ENCODE assay signal across 11 mouse cellular contexts in the genomic region with DNA sequence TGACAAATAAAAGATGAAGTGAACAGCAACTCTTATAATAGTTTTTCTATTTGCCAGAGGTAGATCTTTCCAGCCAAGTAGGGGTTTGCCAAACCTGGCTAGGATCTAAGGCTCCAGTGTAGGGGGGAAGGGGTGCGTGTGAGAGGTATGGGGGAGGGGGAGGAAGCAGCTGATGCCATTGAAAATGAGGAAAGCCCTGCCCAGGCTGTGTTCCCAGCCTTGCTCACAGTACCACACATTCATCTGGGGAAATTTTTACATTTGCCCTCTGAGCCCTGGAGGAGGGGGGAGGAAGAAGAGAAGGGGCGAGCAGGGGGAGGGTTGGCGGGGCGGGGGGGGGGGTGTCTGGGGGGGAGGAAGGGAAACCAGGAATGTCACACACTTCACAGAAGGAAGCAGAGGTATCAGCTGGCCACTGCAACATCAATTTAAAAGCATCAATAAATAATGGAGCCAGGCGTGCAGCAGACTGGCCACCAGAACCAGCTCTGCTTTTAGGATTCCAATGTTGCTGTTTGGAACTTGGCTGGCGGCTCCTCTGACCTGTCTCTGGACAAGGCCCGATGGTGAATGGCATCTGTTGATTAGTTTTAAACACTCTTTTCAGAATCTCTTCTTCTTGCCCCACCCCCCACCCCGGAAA. TPM values are rescaled to one million over a fixed set of nuclear protein-coding genes. Genes with fewer than 3 reads are reported as not detected.
DNase-seq lines count a peak whose midpoint lies in the region; ATAC-seq and TF ChIP-seq lines count a peak whose summit lies in the region.
"Had no signal": no experiment of that assay in that cellular context is flagged by ENCODE, and none has a peak within 500 bp of the region (broad histone marks: within the 10 kb centered on the region; RNA-seq: fewer than 3 reads in every experiment).

No protein-coding gene starts in this region.

- no peak for DNase-seq in intestine, embryonic 14.5 days (ENCODE audit: low spot score)
- no peak for DNase-seq in MEL (ENCODE audit: low read depth, low spot score)
- peak; percentile 25 for DNase-seq in embryo, embryonic 9.5 days (ENCODE audit: extremely low spot score)
- DNase-seq in limb, embryonic 11.5 days (ENCODE audit: low spot score) = peak; percentile 41
- no peak for DNase-seq in thymus, postnatal 36 days
- DNase-seq in right cerebral cortex, postnatal 36 days (ENCODE audit: low spot score in 2 of 2) = no peak
- no peak for DNase-seq in urinary bladder, postnatal 36 days (ENCODE audit: low spot score in 2 of 2)
- DNase-seq: heart, adult 18-20 months; layer of hippocampus, adult 9-11 months; right cerebral cortex, postnatal 4 days had no signal

- H3K4me3 ChIP-seq in intestine, embryonic 14.5 days (ENCODE audit: low read depth, low read length) = no peak overlapping the region
- H3K4me3 ChIP-seq in intestine, embryonic 16.5 days (ENCODE audit: low read length) = no peak overlapping the region
- peak overlapping the region in 1 of 2 experiments; percentile 6; a peak in 1 of 4 replicates for H3K4me3 ChIP-seq in MEL (ENCODE audit: control insufficient read depth in 1 of 2, insufficient read depth in 1 of 2, low read depth in 2 of 2, low read length in 2 of 2)
- no peak overlapping the region for H3K4me3 ChIP-seq in limb, embryonic 11.5 days (ENCODE audit: low read depth, low read length)

- no peaks in the 10 kb centered on the region for H3K27me3 ChIP-seq in intestine, embryonic 14.5 days (replicated peaks; ENCODE audit: control insufficient read depth, insufficient read depth, low read length)
- H3K27me3 ChIP-seq in intestine, embryonic 16.5 days (replicated peaks; ENCODE audit: control insufficient read depth, insufficient read depth, low read length) = no peaks in the 10 kb centered on the region
- no peaks in the 10 kb centered on the region for H3K27me3 ChIP-seq in MEL (ENCODE audit: control insufficient read depth in 1 of 2, insufficient read depth in 2 of 2, low read length in 2 of 2)
- no peaks in the 10 kb centered on the region for H3K27me3 ChIP-seq in limb, embryonic 11.5 days (ENCODE audit: control insufficient read depth, insufficient read depth, low read length)

- peaks cover 43% of the 10 kb centered on the region for H3K4me1 ChIP-seq in intestine, embryonic 14.5 days (replicated peaks; ENCODE audit: control insufficient read depth, insufficient read depth, low read length)
- peaks cover 38% of the 10 kb centered on the region for H3K4me1 ChIP-seq in intestine, embryonic 16.5 days (ENCODE audit: control insufficient read depth, insufficient read depth, low read length)
- peaks cover 25 to 37% of the 10 kb centered on the region in 2 experiments for H3K4me1 ChIP-seq in MEL (ENCODE audit: control insufficient read depth in 1 of 2, insufficient read depth in 2 of 2, low read length in 2 of 2)
- H3K4me1 ChIP-seq in limb, embryonic 11.5 days (ENCODE audit: control insufficient read depth, insufficient read depth, low read length) = peaks cover 13% of the 10 kb centered on the region; the same call in 1 of the 2 replicates

- 0 out of 2 replicates have a peak overlapping the region, but pooled peaks have one; percentile 35 for H3K4me2 ChIP-seq in intestine, embryonic 14.5 days (ENCODE audit: low read length)
- H3K4me2 ChIP-seq in intestine, embryonic 16.5 days (ENCODE audit: low read depth, low read length) = no peak overlapping the region
- no peak overlapping the region; the same call in 1 of the 2 replicates for H3K4me2 ChIP-seq in limb, embryonic 11.5 days (ENCODE audit: low read depth, severe bottlenecking)

- no peak overlapping the region for H3K9ac ChIP-seq in intestine, embryonic 14.5 days (ENCODE audit: low read length)
- no peak overlapping the region for H3K9ac ChIP-seq in intestine, embryonic 16.5 days (ENCODE audit: low read depth, low read length)
- no peak overlapping the region for H3K9ac ChIP-seq in MEL (ENCODE audit: control insufficient read depth, low read depth, low read length, poor library complexity, severe bottlenecking)
- no peak overlapping the region for H3K9ac ChIP-seq in limb, embryonic 11.5 days (ENCODE audit: low read length)

- H3K27ac ChIP-seq in intestine, embryonic 14.5 days (ENCODE audit: low read depth) = no peak overlapping the region
- H3K27ac ChIP-seq in intestine, embryonic 16.5 days (ENCODE audit: low read length) = no peak overlapping the region
- no peak overlapping the region for H3K27ac ChIP-seq in MEL (ENCODE audit: control insufficient read depth, low read depth, low read length)
- no peak overlapping the region for H3K27ac ChIP-seq in limb, embryonic 11.5 days (replicated peaks; ENCODE audit: low read depth, low read length)

- TF ChIP-seq EP300 in MEL (IDR thresholded peaks at IDR 0.05; ENCODE audit: low read depth in 1 of 2, low read length in 2 of 2) = no peak

- no peak for TF ChIP-seq RAD21 in MEL (IDR thresholded peaks at IDR 0.05; ENCODE audit: low read depth, low read length)

- H3K9me3 ChIP-seq in intestine, embryonic 14.5 days (ENCODE audit: control insufficient read depth, low read length) = no peaks in the 10 kb centered on the region
- H3K9me3 ChIP-seq in intestine, embryonic 16.5 days (ENCODE audit: control insufficient read depth, low read length) = no peaks in the 10 kb centered on the region
- no peaks in the 10 kb centered on the region for H3K9me3 ChIP-seq in MEL (replicated peaks; ENCODE audit: insufficient read depth, low read length)
- H3K9me3 ChIP-seq in limb, embryonic 11.5 days (ENCODE audit: control insufficient read depth, low read length) = no peaks in the 10 kb centered on the region

- TF ChIP-seq CTCF in MEL (IDR thresholded peaks at IDR 0.05 in 2 of 3, conservative IDR thresholded peaks at IDR 0.05 in 1 of 3; ENCODE audit: control insufficient read depth in 1 of 3, insufficient read depth in 1 of 3, low read depth in 2 of 3, low read length in 3 of 3, poor library complexity in 1 of 3, severe bottlenecking in 1 of 3) = no peak

- no peak for ATAC-seq in intestine, embryonic 14.5 days (replicated peaks; ENCODE audit: low FRiP score, low TSS enrichment, low read depth)
- ATAC-seq in intestine, embryonic 16.5 days = no peak
- no peak; the same call in 1 of the 2 replicates for ATAC-seq in limb, embryonic 11.5 days (ENCODE audit: insufficient number of reproducible peaks, low FRiP score, low TSS enrichment, low read depth)

- H3K36me3 ChIP-seq in intestine, embryonic 14.5 days (ENCODE audit: control insufficient read depth, insufficient read depth, low read length) = no peaks in the 10 kb centered on the region
- no peaks in the 10 kb centered on the region for H3K36me3 ChIP-seq in intestine, embryonic 16.5 days (ENCODE audit: control insufficient read depth, insufficient read depth, low read length)
- peaks cover 0 to 35% of the 10 kb centered on the region in 2 experiments; a peak in 2 of 4 replicates for H3K36me3 ChIP-seq in MEL (ENCODE audit: control insufficient read depth in 1 of 2, insufficient read depth in 2 of 2, low read length in 2 of 2)
- H3K36me3 ChIP-seq in limb, embryonic 11.5 days (ENCODE audit: control insufficient read depth, insufficient read depth, low read length) = no peaks in the 10 kb centered on the region

- H3K79me2 ChIP-seq in MEL (ENCODE audit: control insufficient read depth, insufficient read depth, low read length, poor library complexity) = no peaks in the 10 kb centered on the region; the same call in 1 of the 2 replicates

- no peak for TF ChIP-seq POLR2A in MEL (IDR thresholded peaks at IDR 0.05; ENCODE audit: control insufficient read depth in 1 of 2, insufficient read depth in 1 of 2, low read depth in 1 of 2, low read length in 2 of 2, poor library complexity in 1 of 2)

- 17% methylated on average over 7 of the region's 8 CpGs for WGBS in intestine, embryonic 14.5 days
- 21% methylated on average over 7 of the region's 8 CpGs for WGBS in intestine, embryonic 16.5 days
- 16% methylated on average over 7 of the region's 8 CpGs for WGBS in limb, embryonic 11.5 days

TF ChIP-seq in MEL, 35 proteins besides CTCF, POLR2A, EP300 and RAD21:
- TF ChIP-seq MXI1 (IDR thresholded peaks at IDR 0.05; ENCODE audit: low read depth, low read length) (no peak), ETS1 (IDR thresholded peaks at IDR 0.05; ENCODE audit: low read depth, low read length) (peak; percentile 25; the same call in 1 of the 2 replicates)

RNA-seq across cellular contexts. Expression of gene Zfp217, which starts 28.5 kb away (rescaled TPM):
- 3.8 and 4.3 TPM in 2 replicates for polyA plus RNA-seq in intestine, embryonic 14.5 days (2014; fragmentation: Nextera tagmentation; extraction: Ambion mirVana)
- polyA plus RNA-seq in intestine, embryonic 16.5 days (2015; fragmentation: Nextera tagmentation; extraction: Ambion mirVana) = 2.4 and 2.9 TPM in 2 replicates
- total RNA-seq in MEL (2012; rRNA removed) = 21.7 and 29.3 TPM in 2 replicates
- 10 to 100 TPM; 25.5 to 34.9 TPM for polyA plus RNA-seq in MEL (2012; ENCODE audit: insufficient read depth in 1 of 2, insufficient read length in 2 of 2, low read depth in 1 of 2, low replicate concordance in 2 of 2, missing spikeins in 1 of 2)
- 4.9 and 5.2 TPM in 2 replicates for polyA plus RNA-seq in limb, embryonic 11.5 days (2014; fragmentation: Nextera tagmentation; extraction: Ambion mirVana)

Comparison
In these comparisons a context has a peak if more than half of its experiments do, and no peak if none do; other contexts are left out.
1. DNase-seq: peak in embryo, embryonic 9.5 days (single experiment) and limb, embryonic 11.5 days (single experiment); none in intestine, embryonic 14.5 days (single experiment), MEL (single experiment), thymus, postnatal 36 days (0 of 2), right cerebral cortex, postnatal 36 days (0 of 2) and urinary bladder, postnatal 36 days (0 of 2).